Comparison of ENCODE assay signal across 10 mouse cellular contexts in the genomic region with DNA sequence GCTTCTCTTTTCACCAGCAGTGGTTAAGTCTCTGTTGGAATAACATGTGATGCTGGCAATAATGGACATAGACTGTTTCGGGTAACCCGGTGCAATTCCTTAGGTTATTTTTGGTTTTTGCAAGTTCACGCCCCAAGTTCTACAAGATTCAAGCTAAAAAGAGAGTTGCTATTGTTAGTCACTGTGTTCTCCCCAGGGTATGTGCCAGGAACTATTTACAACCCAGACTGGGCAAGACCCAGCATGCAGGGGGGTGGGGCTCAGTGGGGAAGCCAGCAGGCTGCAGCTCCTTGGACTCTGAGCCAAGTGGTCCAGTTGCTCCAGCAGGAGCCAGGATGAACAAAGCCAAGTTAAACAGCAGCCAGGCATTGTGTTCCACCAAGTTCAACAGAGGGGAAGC. TPM values are rescaled to one million over a fixed set of nuclear protein-coding genes. Genes with fewer than 3 reads are reported as not detected.
A peak's percentile ranks its signal among the peaks of the same experiment; 100 is the strongest.
DNase-seq lines count a peak whose midpoint lies in the region; ATAC-seq and TF ChIP-seq lines count a peak whose summit lies in the region.
"Had no signal": no experiment of that assay in that cellular context is flagged by ENCODE, and none has a peak within 500 bp of the region (broad histone marks: within the 10 kb centered on the region; RNA-seq: fewer than 3 reads in every experiment).

No protein-coding gene starts in this region.

- no peaks in the 10 kb centered on the region for H3K9me3 ChIP-seq in forebrain, postnatal 0 days (ENCODE audit: low read length)
- H3K9me3 ChIP-seq in forebrain, embryonic 10.5 days = no peaks in the 10 kb centered on the region
- H3K9me3 ChIP-seq in kidney, postnatal 0 days (replicated peaks; ENCODE audit: low read length) = no peaks in the 10 kb centered on the region
- H3K9me3 ChIP-seq in lung, embryonic 16.5 days (ENCODE audit: control insufficient read depth, low read length) = no peaks in the 10 kb centered on the region
- no peaks in the 10 kb centered on the region for H3K9me3 ChIP-seq in forebrain, embryonic 16.5 days (ENCODE audit: control insufficient read depth, low read length)
- H3K9me3 ChIP-seq: embryonic facial prominence, embryonic 13.5 days; neural tube, embryonic 12.5 days had no signal

- no peak for TF ChIP-seq CTCF in forebrain, postnatal 0 days (IDR thresholded peaks at IDR 0.05; ENCODE audit: low read depth)
- TF ChIP-seq CTCF in kidney, postnatal 0 days (IDR thresholded peaks at IDR 0.05; ENCODE audit: low read depth) = no peak

- no peaks in the 10 kb centered on the region for H3K36me3 ChIP-seq in forebrain, postnatal 0 days (ENCODE audit: insufficient read depth)
- no peaks in the 10 kb centered on the region for H3K36me3 ChIP-seq in forebrain, embryonic 10.5 days (replicated peaks)
- no peaks in the 10 kb centered on the region for H3K36me3 ChIP-seq in kidney, postnatal 0 days (ENCODE audit: insufficient read depth, low read length)
- no peaks in the 10 kb centered on the region for H3K36me3 ChIP-seq in lung, embryonic 16.5 days (ENCODE audit: control insufficient read depth, insufficient read depth, low read length)
- no peaks in the 10 kb centered on the region for H3K36me3 ChIP-seq in forebrain, embryonic 16.5 days (ENCODE audit: control insufficient read depth, insufficient read depth)
- H3K36me3 ChIP-seq: embryonic facial prominence, embryonic 13.5 days; neural tube, embryonic 12.5 days had no signal

- H3K4me2 ChIP-seq in forebrain, postnatal 0 days (ENCODE audit: low read depth) = no peak overlapping the region
- H3K4me2 ChIP-seq in kidney, postnatal 0 days (ENCODE audit: low read length) = no peak overlapping the region
- no peak overlapping the region for H3K4me2 ChIP-seq in lung, embryonic 16.5 days (ENCODE audit: low read depth, low read length)
- no peak overlapping the region for H3K4me2 ChIP-seq in forebrain, embryonic 16.5 days (ENCODE audit: low read length)
- H3K4me2 ChIP-seq: embryonic facial prominence, embryonic 13.5 days; neural tube, embryonic 12.5 days had no signal

- 47% methylated on average over 3 of the region's 3 CpGs for WGBS in forebrain, postnatal 0 days
- 81% methylated on average over 3 of the region's 3 CpGs for WGBS in forebrain, embryonic 10.5 days
- WGBS in kidney, postnatal 0 days = 67% methylated on average over 3 of the region's 3 CpGs
- 76% methylated on average over 3 of the region's 3 CpGs for WGBS in lung, embryonic 16.5 days
- WGBS in forebrain, embryonic 16.5 days = 69% methylated on average over 3 of the region's 3 CpGs

- peaks cover 15% of the 10 kb centered on the region; the same call in 1 of the 2 replicates for H3K4me1 ChIP-seq in forebrain, postnatal 0 days (ENCODE audit: insufficient read depth)
- H3K4me1 ChIP-seq in forebrain, embryonic 10.5 days = peaks cover 23% of the 10 kb centered on the region
- peaks cover 13% of the 10 kb centered on the region; the same call in 1 of the 2 replicates for H3K4me1 ChIP-seq in kidney, postnatal 0 days (replicated peaks; ENCODE audit: insufficient read depth, low read length)
- H3K4me1 ChIP-seq in lung, embryonic 16.5 days (replicated peaks; ENCODE audit: control insufficient read depth, insufficient read depth, low read length) = peaks cover 19% of the 10 kb centered on the region
- peaks cover 15% of the 10 kb centered on the region for H3K4me1 ChIP-seq in forebrain, embryonic 16.5 days (replicated peaks; ENCODE audit: control insufficient read depth, insufficient read depth, low read length)

- no peak overlapping the region for H3K27ac ChIP-seq in forebrain, postnatal 0 days (ENCODE audit: low read depth, low read length)
- no peak overlapping the region for H3K27ac ChIP-seq in forebrain, embryonic 10.5 days
- H3K27ac ChIP-seq in kidney, postnatal 0 days = peak overlapping the region; percentile 26; the same call in 1 of the 2 replicates
- H3K27ac ChIP-seq in lung, embryonic 16.5 days (ENCODE audit: low read length) = 0 out of 2 replicates have a peak overlapping the region, but pooled peaks have one; percentile 21
- H3K27ac ChIP-seq in forebrain, embryonic 16.5 days (ENCODE audit: low read length) = no peak overlapping the region
- H3K27ac ChIP-seq: embryonic facial prominence, embryonic 13.5 days; neural tube, embryonic 12.5 days had no signal

- ATAC-seq in forebrain, postnatal 0 days = no peak
- ATAC-seq in kidney, postnatal 0 days (replicated peaks; ENCODE audit: low FRiP score, low read depth) = peak; percentile 55
- ATAC-seq in lung, embryonic 16.5 days (ENCODE audit: low read depth) = no peak
- no peak for ATAC-seq in forebrain, embryonic 16.5 days

- H3K4me3 ChIP-seq in forebrain, postnatal 0 days (ENCODE audit: low read depth, low read length) = no peak overlapping the region
- no peak overlapping the region for H3K4me3 ChIP-seq in forebrain, embryonic 10.5 days
- no peak overlapping the region for H3K4me3 ChIP-seq in kidney, postnatal 0 days (replicated peaks; ENCODE audit: low read depth, low read length)
- H3K4me3 ChIP-seq in lung, embryonic 16.5 days (ENCODE audit: low read length) = no peak overlapping the region
- no peak overlapping the region for H3K4me3 ChIP-seq in forebrain, embryonic 16.5 days (replicated peaks; ENCODE audit: low read length)
- H3K4me3 ChIP-seq: embryonic facial prominence, embryonic 13.5 days; neural tube, embryonic 12.5 days had no signal

- no peak overlapping the region for H3K9ac ChIP-seq in forebrain, postnatal 0 days
- no peak overlapping the region for H3K9ac ChIP-seq in kidney, postnatal 0 days (ENCODE audit: low read depth, low read length)
- H3K9ac ChIP-seq in lung, embryonic 16.5 days (ENCODE audit: low read length) = no peak overlapping the region
- H3K9ac ChIP-seq in forebrain, embryonic 16.5 days (replicated peaks; ENCODE audit: low read depth, low read length) = no peak overlapping the region
- H3K9ac ChIP-seq: embryonic facial prominence, embryonic 13.5 days; neural tube, embryonic 12.5 days had no signal

- no peaks in the 10 kb centered on the region for H3K27me3 ChIP-seq in forebrain, postnatal 0 days (ENCODE audit: insufficient read depth, low read length)
- H3K27me3 ChIP-seq in forebrain, embryonic 10.5 days (ENCODE audit: poor library complexity, severe bottlenecking) = no peaks in the 10 kb centered on the region
- no peaks in the 10 kb centered on the region for H3K27me3 ChIP-seq in kidney, postnatal 0 days (ENCODE audit: insufficient read depth, low read length)
- H3K27me3 ChIP-seq in lung, embryonic 16.5 days (ENCODE audit: control insufficient read depth, insufficient read depth, low read depth, low read length) = no peaks in the 10 kb centered on the region
- no peaks in the 10 kb centered on the region for H3K27me3 ChIP-seq in forebrain, embryonic 16.5 days (replicated peaks; ENCODE audit: control insufficient read depth, insufficient read depth, low read length)
- H3K27me3 ChIP-seq: embryonic facial prominence, embryonic 13.5 days; neural tube, embryonic 12.5 days had no signal

- DNase-seq in forebrain, postnatal 0 days = peak; percentile 55
- DNase-seq in forebrain, embryonic 10.5 days (ENCODE audit: extremely low spot score, low spot score) = no peak
- DNase-seq in adrenal gland, adult 8-10 months = peak; percentile 54
- peak; percentile 91 for DNase-seq in gastrocnemius, adult 18-20 months (ENCODE audit: low spot score)
- no peak for DNase-seq in kidney, postnatal 0 days (ENCODE audit: low spot score)
- peak; percentile 49 for DNase-seq in urinary bladder, postnatal 10 days (ENCODE audit: low spot score)

RNA-seq across cellular contexts. Expression of a gene that starts 2.8 kb away (rescaled TPM):
- 16.8 and 26.4 TPM in 2 replicates for total RNA-seq in forebrain, postnatal 0 days (2014; rRNA removed)
- 37.2 and 39.8 TPM in 2 replicates for polyA plus RNA-seq in forebrain, postnatal 0 days (2015; fragmentation: Nextera tagmentation; extraction: Ambion mirVana)
- 35.9 and 38.8 TPM in 2 replicates for polyA plus RNA-seq in forebrain, embryonic 10.5 days (2016; fragmentation: Nextera tagmentation; extraction: Ambion mirVana)
- 10 to 100 TPM; 12.8 to 17.6 (median 15.5) TPM for total RNA-seq in adrenal gland, adult 8-10 months (2022)
- total RNA-seq in gastrocnemius, adult 18-20 months (2021) = 10 to 100 TPM; 13.7 to 14.6 TPM
- 38.1 and 39.4 TPM in 2 replicates for polyA plus RNA-seq in kidney, postnatal 0 days (2015; fragmentation: Nextera tagmentation; extraction: Ambion mirVana)
- 36.8 and 39.5 TPM in 2 replicates for polyA plus RNA-seq in lung, embryonic 16.5 days (2015; fragmentation: Nextera tagmentation; extraction: Ambion mirVana)
- polyA plus RNA-seq in forebrain, embryonic 16.5 days (2015; fragmentation: Nextera tagmentation; extraction: Ambion mirVana) = 42.0 and 42.5 TPM in 2 replicates

Comparison
In these comparisons a context has a peak if more than half of its experiments do, and no peak if none do; other contexts are left out.
1. DNase-seq: peak in forebrain, postnatal 0 days (single experiment), adrenal gland, adult 8-10 months (single experiment), gastrocnemius, adult 18-20 months (single experiment) and urinary bladder, postnatal 10 days (single experiment); none in forebrain, embryonic 10.5 days (single experiment) and kidney, postnatal 0 days (single experiment).
2. H3K27ac ChIP-seq: peak in kidney, postnatal 0 days (single experiment) and lung, embryonic 16.5 days (single experiment); none in forebrain, postnatal 0 days (single experiment), forebrain, embryonic 10.5 days (single experiment) and forebrain, embryonic 16.5 days (single experiment).